Mouse (Mus musculus): ENCODE measurements around the gene Btrc. TPM values are rescaled to one million over a fixed set of nuclear protein-coding genes. Genes with fewer than 3 reads are reported as not detected.

Btrc gene
- polyA plus RNA-seq, 1 experiment from 2014 or later: 40.0 TPM

DNA sequence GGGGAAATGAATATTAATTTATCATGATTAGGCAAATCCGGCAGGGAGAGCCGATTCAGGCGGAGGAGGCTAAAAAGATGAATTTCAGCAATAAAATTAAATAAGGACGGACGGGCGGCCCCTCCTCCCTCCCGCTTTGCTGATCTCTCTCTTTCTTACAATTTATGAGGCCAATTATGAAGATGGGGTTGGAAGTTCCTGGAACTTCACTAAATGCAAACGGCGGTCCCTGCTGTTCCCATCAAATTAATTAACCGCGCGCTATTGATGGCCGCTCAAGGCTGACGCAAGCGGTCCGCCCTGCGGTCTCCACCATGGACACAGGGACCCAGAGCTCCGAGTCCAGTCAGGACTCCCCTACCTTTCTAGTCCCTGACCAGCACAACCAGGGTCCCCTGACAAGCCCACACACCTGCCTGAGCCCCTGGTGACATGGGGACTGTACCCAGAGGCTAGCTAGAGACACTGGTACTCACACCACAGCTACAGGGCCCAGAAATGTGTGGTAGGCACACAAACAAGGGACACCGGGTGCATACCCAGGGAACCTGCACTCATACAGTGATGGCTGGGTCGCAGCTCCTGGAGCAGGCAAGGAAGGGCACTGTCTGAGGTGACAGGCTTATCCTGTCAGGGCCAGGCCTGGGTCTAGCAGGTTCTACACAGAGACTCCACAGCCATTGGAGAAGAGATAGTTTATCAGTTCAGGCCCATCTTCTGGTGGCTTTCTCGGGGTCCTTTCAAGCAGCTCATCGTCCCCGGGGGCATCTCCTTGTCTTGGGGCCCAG lies 185.8 kb downstream of the Btrc start:
- no peak for ATAC-seq (ENCODE audit: insufficient number of reproducible peaks, low FRiP score)
- peaks cover 22% of the 10 kb centered on the region for H3K36me3 ChIP-seq
- H3K4me1 ChIP-seq (replicated peaks): peaks cover 5% of the 10 kb centered on the region; the same call in 1 of the 2 replicates
- WGBS: 81% methylated on average over 23 of the region's 23 CpGs
- H3K27me3 ChIP-seq (replicated peaks): peaks cover 36% of the 10 kb centered on the region
- H3K27ac ChIP-seq (ENCODE audit: poor library complexity, severe bottlenecking): no peak overlapping the region
- no peak overlapping the region for H3K4me2 ChIP-seq
- no peak overlapping the region for H3K9ac ChIP-seq
- H3K9me3 ChIP-seq (replicated peaks): no peaks in the 10 kb centered on the region
- H3K4me3 ChIP-seq: no peak overlapping the region

DNA sequence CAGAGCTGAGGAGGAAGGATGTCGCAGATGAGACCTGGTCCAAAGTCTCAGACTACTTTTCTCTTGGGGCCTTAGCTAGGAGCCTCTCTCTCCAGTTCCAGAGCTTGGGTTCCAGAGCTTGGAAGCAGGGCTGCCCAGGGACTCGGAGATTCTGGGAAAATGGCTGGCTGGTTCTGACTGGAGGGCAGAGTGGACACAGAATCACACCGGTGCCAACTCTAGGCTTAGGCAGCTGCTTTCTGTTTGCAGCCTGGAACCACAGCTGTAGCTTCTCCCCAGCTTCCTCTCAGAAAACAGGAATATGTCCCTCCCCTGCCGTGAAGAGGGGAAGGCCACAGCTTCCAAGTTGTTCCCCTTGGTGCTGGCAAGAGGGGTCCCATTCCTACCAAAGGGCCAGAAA lies 186.4 kb downstream of the Btrc start:
- WGBS: 76% methylated on average over 4 of the region's 4 CpGs
- ATAC-seq (ENCODE audit: insufficient number of reproducible peaks, low FRiP score): no peak
- no peaks in the 10 kb centered on the region for H3K4me1 ChIP-seq (replicated peaks)
- H3K4me3 ChIP-seq: no peak overlapping the region
- H3K27ac ChIP-seq (ENCODE audit: poor library complexity, severe bottlenecking): no peak overlapping the region
- peaks cover 36% of the 10 kb centered on the region for H3K27me3 ChIP-seq (replicated peaks)
- H3K9me3 ChIP-seq (replicated peaks): no peaks in the 10 kb centered on the region
- no peak overlapping the region for H3K9ac ChIP-seq
- H3K36me3 ChIP-seq: peaks cover 28% of the 10 kb centered on the region
- no peak overlapping the region for H3K4me2 ChIP-seq

DNA sequence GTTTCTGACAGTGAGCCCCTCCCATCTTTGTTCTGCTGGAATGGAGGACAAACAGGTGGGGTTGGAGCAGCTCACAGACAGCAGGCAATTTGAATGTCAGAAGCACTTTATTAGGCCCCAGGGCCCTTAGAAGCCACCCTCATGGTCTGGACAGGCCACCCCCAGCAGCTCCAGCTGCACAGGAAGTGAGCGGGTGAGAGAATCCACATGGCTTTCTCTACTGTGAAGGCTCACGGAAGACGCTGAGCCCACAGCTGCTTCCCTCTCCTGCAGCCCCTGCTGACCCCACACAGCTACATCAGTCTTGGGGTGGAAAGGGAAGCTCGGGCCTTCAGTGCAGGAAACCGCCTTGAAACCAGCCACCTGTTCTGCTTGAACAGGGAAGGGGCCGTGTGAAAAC lies 188.7 kb downstream of the Btrc start:
- Histone ChIP-seq H3K9me3 (replicated peaks) (no peaks in the 10 kb centered on the region), H3K36me3 (peaks cover 46% of the 10 kb centered on the region), H3K4me3 (no peak overlapping the region), H3K27me3 (replicated peaks) (peaks cover 16% of the 10 kb centered on the region), H3K9ac (no peak overlapping the region), H3K4me2 (no peak overlapping the region), H3K4me1 (replicated peaks) (no peaks in the 10 kb centered on the region), H3K27ac (ENCODE audit: poor library complexity, severe bottlenecking) (no peak overlapping the region)
- WGBS: 55% methylated on average over 6 of the region's 6 CpGs
- ATAC-seq (ENCODE audit: insufficient number of reproducible peaks, low FRiP score): no peak

GRCm38 (mm10) chr19:45554136-45554535 lies 190.6 kb downstream of the Btrc start:
- Histone ChIP-seq H3K27me3 (replicated peaks) (peaks cover 9% of the 10 kb centered on the region; the same call in 1 of the 2 replicates), H3K4me2 (no peak overlapping the region), H3K4me1 (replicated peaks) (no peaks in the 10 kb centered on the region), H3K4me3 (no peak overlapping the region), H3K27ac (ENCODE audit: poor library complexity, severe bottlenecking) (no peak overlapping the region), H3K9ac (no peak overlapping the region), H3K36me3 (peaks cover 54% of the 10 kb centered on the region), H3K9me3 (replicated peaks) (no peaks in the 10 kb centered on the region)
- no peak for ATAC-seq (ENCODE audit: insufficient number of reproducible peaks, low FRiP score)
- WGBS: 91% methylated on average over 11 of the region's 11 CpGs

DNA sequence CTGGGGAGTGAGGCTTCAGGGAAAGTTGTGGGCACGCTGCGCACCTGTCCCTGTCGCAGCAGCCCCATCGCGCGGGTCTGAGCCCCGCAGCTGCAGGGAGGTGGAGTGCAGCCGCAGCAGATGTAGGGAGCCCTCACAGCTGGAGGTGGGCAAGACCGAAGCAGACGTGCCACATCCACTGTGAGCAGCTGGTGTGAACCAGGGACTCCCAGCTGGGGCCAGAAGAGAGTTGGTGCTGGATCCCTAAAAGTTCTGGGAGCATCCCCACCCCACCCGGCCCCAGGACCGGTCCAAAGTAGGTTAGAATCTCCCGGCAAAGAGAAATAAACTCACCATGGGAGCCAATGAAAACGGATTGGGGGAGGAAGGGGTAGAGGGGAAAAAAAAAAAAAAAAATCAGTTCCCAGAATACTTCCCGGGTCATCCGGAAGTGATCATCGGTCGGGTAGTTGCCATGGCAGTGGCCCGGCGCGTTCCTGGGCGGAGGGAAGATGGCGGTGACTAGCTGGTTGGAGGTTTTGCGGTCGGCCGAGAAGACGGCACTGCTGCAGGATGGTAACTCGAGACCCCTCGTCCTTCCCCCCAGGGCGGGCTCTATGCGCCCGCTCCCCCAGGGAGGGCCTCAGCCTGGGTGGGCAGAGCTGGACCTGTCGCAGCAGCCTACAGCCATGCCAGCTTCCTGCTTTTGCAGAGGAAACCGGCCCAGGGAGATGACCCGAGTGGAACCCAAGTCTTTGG lies 196.8 kb downstream of the Btrc start, which contains the start of the genes Poll and Gm17018:
Gene Poll, minus strand, starts transcription at position 379 of the 738 bp plus-strand sequence.
Gene Gm17018, plus strand, starts transcription at position 463 of the 738 bp plus-strand sequence.
- peaks cover 8% of the 10 kb centered on the region for H3K4me1 ChIP-seq (replicated peaks)
- H3K4me2 ChIP-seq: peak within 1 kb of the TSS; percentile 82
- under 1% methylated on average over 34 of the region's 35 CpGs for WGBS
- peak; percentile 77 for ATAC-seq (ENCODE audit: insufficient number of reproducible peaks, low FRiP score)
- H3K36me3 ChIP-seq: peaks cover 22% of the 10 kb centered on the region
- H3K4me3 ChIP-seq: peak within 1 kb of the TSS; percentile 82
- H3K27ac ChIP-seq (ENCODE audit: poor library complexity, severe bottlenecking): peak within 1 kb of the TSS; percentile 67; the same call in 1 of the 2 replicates
- no peaks in the 10 kb centered on the region for H3K9me3 ChIP-seq (replicated peaks)
- no peaks in the 10 kb centered on the region for H3K27me3 ChIP-seq (replicated peaks)
- H3K9ac ChIP-seq: peak within 1 kb of the TSS; percentile 84

GRCm38 (mm10) chr19:45565925-45566715 lies 202.6 kb downstream of the Btrc start:
- H3K27me3 ChIP-seq (replicated peaks): no peaks in the 10 kb centered on the region; the same call in 1 of the 2 replicates
- 0 out of 2 replicates have a peak, but pooled peaks cover 7% of the 10 kb centered on the region for H3K4me1 ChIP-seq (replicated peaks)
- no peak overlapping the region for H3K9ac ChIP-seq
- no peak overlapping the region for H3K27ac ChIP-seq (ENCODE audit: poor library complexity, severe bottlenecking)
- H3K36me3 ChIP-seq: no peaks in the 10 kb centered on the region
- no peak for ATAC-seq (ENCODE audit: insufficient number of reproducible peaks, low FRiP score)
- no peak overlapping the region for H3K4me3 ChIP-seq
- H3K4me2 ChIP-seq: no peak overlapping the region
- 59% methylated on average over 15 of the region's 15 CpGs for WGBS
- no peaks in the 10 kb centered on the region for H3K9me3 ChIP-seq (replicated peaks)

DNA sequence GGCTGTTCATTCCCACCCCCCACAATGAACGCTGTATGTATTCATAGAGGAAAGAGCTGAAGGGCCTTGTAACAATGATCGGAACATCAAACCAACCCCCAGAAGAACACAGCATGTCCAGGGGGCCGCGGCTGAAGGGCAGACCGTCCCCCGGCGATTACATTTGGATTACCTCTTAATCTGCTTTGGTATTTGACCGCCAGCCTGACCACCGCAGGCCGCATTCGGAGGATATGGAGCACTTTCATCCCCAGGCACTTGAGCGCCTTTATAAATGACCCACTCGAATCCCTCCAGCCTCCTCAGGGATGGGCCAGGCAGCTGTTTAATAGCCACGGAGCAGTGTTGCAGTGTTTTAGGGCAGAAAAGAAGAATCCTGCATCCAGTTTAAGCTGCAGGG lies 203.8 kb downstream of the Btrc start:
- Histone ChIP-seq H3K4me1 (replicated peaks) (0 out of 2 replicates have a peak, but pooled peaks cover 7% of the 10 kb centered on the region), H3K9ac (0 out of 2 replicates have a peak overlapping the region, but pooled peaks have one; percentile 8), H3K27me3 (replicated peaks) (no peaks in the 10 kb centered on the region; the same call in 1 of the 2 replicates), H3K27ac (ENCODE audit: poor library complexity, severe bottlenecking) (no peak overlapping the region), H3K36me3 (peaks cover 9% of the 10 kb centered on the region; the same call in 1 of the 2 replicates), H3K9me3 (replicated peaks) (no peaks in the 10 kb centered on the region), H3K4me2 (no peak overlapping the region), H3K4me3 (no peak overlapping the region)
- no peak for ATAC-seq (ENCODE audit: insufficient number of reproducible peaks, low FRiP score)
- 40% methylated on average over 14 of the region's 14 CpGs for WGBS

GRCm38 (mm10) chr19:45573033-45573432 lies 209.5 kb downstream of the Btrc start:
- Histone ChIP-seq H3K4me1 (replicated peaks) (peaks cover 38% of the 10 kb centered on the region), H3K27ac (ENCODE audit: poor library complexity, severe bottlenecking) (no peak overlapping the region), H3K9ac (no peak overlapping the region), H3K9me3 (replicated peaks) (no peaks in the 10 kb centered on the region), H3K4me2 (no peak overlapping the region), H3K4me3 (no peak overlapping the region), H3K27me3 (replicated peaks) (no peaks in the 10 kb centered on the region; the same call in 1 of the 2 replicates), H3K36me3 (peaks cover 24% of the 10 kb centered on the region)
- 76% methylated on average over 6 of the region's 6 CpGs for WGBS
- no peak for ATAC-seq (ENCODE audit: insufficient number of reproducible peaks, low FRiP score)

DNA sequence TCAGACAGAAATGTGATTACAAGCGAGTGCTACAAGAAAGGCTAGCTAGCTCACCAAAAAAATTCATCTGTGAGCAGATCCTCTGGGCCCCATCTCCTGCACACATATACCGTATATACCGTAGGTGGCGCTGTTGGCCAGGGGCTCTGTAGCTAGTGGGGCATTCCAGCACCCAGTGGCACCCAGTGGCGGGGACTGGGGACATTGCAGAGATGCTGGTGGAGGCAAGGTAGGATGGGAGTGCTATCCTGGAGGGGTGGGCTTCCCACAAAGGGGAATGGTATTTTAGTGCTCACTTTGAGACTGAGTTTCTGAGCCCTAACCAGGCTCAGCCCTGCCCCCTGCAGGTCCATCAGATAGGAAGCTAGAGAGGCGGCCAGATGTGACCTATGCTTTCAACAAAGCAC lies 210.3 kb downstream of the Btrc start:
- Histone ChIP-seq H3K4me2 (no peak overlapping the region), H3K27me3 (replicated peaks) (no peaks in the 10 kb centered on the region; the same call in 1 of the 2 replicates), H3K4me3 (no peak overlapping the region), H3K9ac (no peak overlapping the region), H3K27ac (ENCODE audit: poor library complexity, severe bottlenecking) (no peak overlapping the region), H3K36me3 (peaks cover 33% of the 10 kb centered on the region), H3K4me1 (replicated peaks) (peaks cover 38% of the 10 kb centered on the region), H3K9me3 (replicated peaks) (no peaks in the 10 kb centered on the region)
- peak; percentile 46; the same call in 1 of the 2 replicates for ATAC-seq (ENCODE audit: insufficient number of reproducible peaks, low FRiP score)
- WGBS: 13% methylated on average over 6 of the region's 6 CpGs

DNA sequence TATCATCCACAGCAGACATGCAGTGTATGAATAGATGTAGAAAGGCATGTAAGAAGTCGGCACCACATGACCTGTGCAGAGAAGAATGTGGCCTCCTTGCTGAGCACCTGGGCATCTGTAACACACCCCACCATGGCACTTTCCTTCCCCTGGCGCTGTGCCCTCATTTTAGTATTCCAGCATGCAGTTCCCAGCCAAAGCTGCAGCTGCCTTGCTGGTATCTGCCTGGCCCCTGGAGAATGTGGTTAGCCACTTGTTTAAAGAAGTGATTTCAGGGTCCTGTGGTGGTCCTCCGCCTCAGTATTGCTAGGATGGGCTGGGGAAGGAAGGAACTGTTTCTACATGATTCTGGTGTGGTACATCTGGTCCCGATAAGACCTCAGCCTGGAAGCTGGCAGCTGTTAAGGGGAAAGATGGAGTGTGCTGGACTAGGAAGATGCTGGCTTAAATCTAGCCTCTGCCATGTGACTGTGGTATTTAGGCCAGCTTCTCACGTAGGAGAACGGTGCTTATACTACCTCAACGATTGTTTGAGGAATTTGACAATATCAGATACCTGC lies 210.9 kb downstream of the Btrc start:
- H3K4me1 ChIP-seq (replicated peaks): peaks cover 43% of the 10 kb centered on the region
- no peak overlapping the region for H3K27ac ChIP-seq (ENCODE audit: poor library complexity, severe bottlenecking)
- no peaks in the 10 kb centered on the region for H3K9me3 ChIP-seq (replicated peaks)
- ATAC-seq (ENCODE audit: insufficient number of reproducible peaks, low FRiP score): no peak
- H3K4me2 ChIP-seq: no peak overlapping the region
- H3K27me3 ChIP-seq (replicated peaks): no peaks in the 10 kb centered on the region; the same call in 1 of the 2 replicates
- H3K36me3 ChIP-seq: peaks cover 38% of the 10 kb centered on the region
- H3K4me3 ChIP-seq: no peak overlapping the region
- H3K9ac ChIP-seq: no peak overlapping the region
- WGBS: 50% methylated on average over 7 of the region's 7 CpGs

All from heart, embryonic 12.5 days (tissue).